Comparison of ENCODE assay signal across 14 mouse cellular contexts in the genomic region with DNA sequence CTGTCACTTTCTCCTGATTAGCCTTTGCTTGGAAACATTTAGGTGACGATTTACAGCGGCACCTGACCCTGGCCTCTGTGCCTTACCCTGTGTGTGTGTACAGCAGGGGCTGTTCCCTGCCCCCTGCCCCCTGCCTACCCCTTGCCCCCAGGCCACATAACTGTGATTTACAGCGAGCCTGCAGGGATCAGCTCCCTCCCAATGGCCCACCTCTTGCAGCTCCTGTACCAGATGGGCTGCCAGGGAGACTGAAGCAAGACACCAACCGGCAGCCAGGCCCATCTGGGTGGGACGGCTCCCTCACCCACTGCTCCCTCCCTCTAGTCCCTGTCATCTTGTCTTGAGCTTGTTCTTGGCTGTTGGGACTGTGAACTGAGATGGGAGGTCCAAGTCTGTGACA. TPM values are rescaled to one million over a fixed set of nuclear protein-coding genes. Genes with fewer than 3 reads are reported as not detected.
DNase-seq lines count a peak whose midpoint lies in the region; ATAC-seq and TF ChIP-seq lines count a peak whose summit lies in the region.
"Had no signal": no experiment of that assay in that cellular context is flagged by ENCODE, and none has a peak within 500 bp of the region (broad histone marks: within the 10 kb centered on the region; RNA-seq: fewer than 3 reads in every experiment).

No protein-coding gene starts in this region.

- ATAC-seq in neural tube, embryonic 12.5 days (ENCODE audit: low FRiP score, low read depth): peak; percentile 56
- ATAC-seq in forebrain, embryonic 16.5 days: peak; percentile 75
- no peak for ATAC-seq in midbrain, embryonic 11.5 days (ENCODE audit: low FRiP score)

- H3K9ac ChIP-seq in neural tube, embryonic 12.5 days: no peak overlapping the region
- no peak overlapping the region for H3K9ac ChIP-seq in forebrain, embryonic 16.5 days (replicated peaks; ENCODE audit: low read depth, low read length)
- no peak overlapping the region for H3K9ac ChIP-seq in midbrain, embryonic 11.5 days (ENCODE audit: low read length)
- H3K9ac ChIP-seq: heart, embryonic 13.5 days; liver, embryonic 15.5 days had no signal

- H3K27me3 ChIP-seq in neural tube, embryonic 12.5 days (replicated peaks): no peaks in the 10 kb centered on the region
- H3K27me3 ChIP-seq in forebrain, embryonic 16.5 days (replicated peaks; ENCODE audit: control insufficient read depth, insufficient read depth, low read length): no peaks in the 10 kb centered on the region
- H3K27me3 ChIP-seq in midbrain, embryonic 11.5 days (ENCODE audit: control insufficient read depth, insufficient read depth, low read length): no peaks in the 10 kb centered on the region

- no peaks in the 10 kb centered on the region for H3K9me3 ChIP-seq in neural tube, embryonic 12.5 days
- no peaks in the 10 kb centered on the region for H3K9me3 ChIP-seq in forebrain, embryonic 16.5 days (ENCODE audit: control insufficient read depth, low read length)
- no peaks in the 10 kb centered on the region for H3K9me3 ChIP-seq in midbrain, embryonic 11.5 days (ENCODE audit: control insufficient read depth, low read length)
- H3K9me3 ChIP-seq: heart, embryonic 13.5 days; liver, embryonic 15.5 days had no signal

- H3K4me1 ChIP-seq in neural tube, embryonic 12.5 days: peaks cover 44% of the 10 kb centered on the region
- peaks cover 25% of the 10 kb centered on the region for H3K4me1 ChIP-seq in forebrain, embryonic 16.5 days (replicated peaks; ENCODE audit: control insufficient read depth, insufficient read depth, low read length)
- H3K4me1 ChIP-seq in midbrain, embryonic 11.5 days (ENCODE audit: control insufficient read depth, insufficient read depth, low read length): peaks cover 25% of the 10 kb centered on the region
- H3K4me1 ChIP-seq: heart, embryonic 13.5 days; liver, embryonic 15.5 days had no signal

- H3K27ac ChIP-seq in neural tube, embryonic 12.5 days: peak overlapping the region; percentile 62
- peak overlapping the region; percentile 38; the same call in 1 of the 2 replicates for H3K27ac ChIP-seq in forebrain, embryonic 16.5 days (ENCODE audit: low read length)
- peak overlapping the region; percentile 63 for H3K27ac ChIP-seq in midbrain, embryonic 11.5 days (ENCODE audit: low read depth, low read length)
- no peak overlapping the region for H3K27ac ChIP-seq in gastrocnemius, adult 2 months
- H3K27ac ChIP-seq: heart, embryonic 13.5 days; liver, embryonic 15.5 days had no signal

- DNase-seq in neural tube, embryonic 10.5 days (ENCODE audit: extremely low spot score, low spot score): no peak
- no peak for DNase-seq in midbrain, embryonic 11.5 days (ENCODE audit: low spot score, missing footprints)
- no peak for DNase-seq in gastrocnemius, adult 2 months
- DNase-seq in right cerebral cortex, postnatal 4 days: no peak
- DNase-seq in liver: no peak
- DNase-seq: cerebellum, postnatal 25 days; lung, postnatal 36 days; right cerebral cortex, postnatal 25 days had no signal

- 18% methylated on average over 5 of the region's 5 CpGs for WGBS in neural tube, embryonic 12.5 days
- WGBS in forebrain, embryonic 16.5 days: 36% methylated on average over 5 of the region's 5 CpGs
- 60% methylated on average over 5 of the region's 5 CpGs for WGBS in midbrain, embryonic 11.5 days

- H3K4me3 ChIP-seq in neural tube, embryonic 12.5 days: no peak overlapping the region
- H3K4me3 ChIP-seq in forebrain, embryonic 16.5 days (replicated peaks; ENCODE audit: low read length): no peak overlapping the region
- no peak overlapping the region for H3K4me3 ChIP-seq in midbrain, embryonic 11.5 days (ENCODE audit: low read depth, low read length)
- H3K4me3 ChIP-seq in gastrocnemius, adult 2 months: no peak overlapping the region
- H3K4me3 ChIP-seq: heart, embryonic 13.5 days; liver, embryonic 15.5 days had no signal

- no peaks in the 10 kb centered on the region for H3K36me3 ChIP-seq in neural tube, embryonic 12.5 days
- no peaks in the 10 kb centered on the region for H3K36me3 ChIP-seq in forebrain, embryonic 16.5 days (ENCODE audit: control insufficient read depth, insufficient read depth)
- no peaks in the 10 kb centered on the region for H3K36me3 ChIP-seq in midbrain, embryonic 11.5 days (ENCODE audit: control insufficient read depth, insufficient read depth, low read length)
- H3K36me3 ChIP-seq: heart, embryonic 13.5 days; liver, embryonic 15.5 days had no signal

- intact Hi-C loops in gastrocnemius, adult 2 months (cut with DNase I): no loop called here

- H3K4me2 ChIP-seq in neural tube, embryonic 12.5 days (replicated peaks): no peak overlapping the region
- no peak overlapping the region for H3K4me2 ChIP-seq in forebrain, embryonic 16.5 days (ENCODE audit: low read length)
- H3K4me2 ChIP-seq in midbrain, embryonic 11.5 days: no peak overlapping the region
- H3K4me2 ChIP-seq: heart, embryonic 13.5 days; liver, embryonic 15.5 days had no signal

- no peak for TF ChIP-seq CTCF in gastrocnemius, adult 2 months (IDR thresholded peaks at IDR 0.05)

RNA-seq across cellular contexts. Expression of a gene that starts 43.1 kb away (rescaled TPM):
- polyA plus RNA-seq in neural tube, embryonic 12.5 days (2016; fragmentation: Nextera tagmentation; extraction: Ambion mirVana): 68.4 and 70.3 TPM in 2 replicates
- 2.7 and 3.0 TPM in 2 replicates for polyA plus RNA-seq in forebrain, embryonic 16.5 days (2015; fragmentation: Nextera tagmentation; extraction: Ambion mirVana)
- 32.8 and 37.6 TPM in 2 replicates for polyA plus RNA-seq in midbrain, embryonic 11.5 days (2014; fragmentation: Nextera tagmentation; extraction: Ambion mirVana)
- not detected for total RNA-seq in gastrocnemius, adult 2 months (2021)
- total RNA-seq: gastrocnemius, adult 8-10 months; left cerebral cortex, postnatal 36 days had no signal
- polyA plus RNA-seq: heart, embryonic 13.5 days had no signal

RNA-seq across cellular contexts. Expression of a gene that starts 55.2 kb away (rescaled TPM):
- polyA plus RNA-seq in neural tube, embryonic 12.5 days (2016; fragmentation: Nextera tagmentation; extraction: Ambion mirVana): 53.3 and 56.7 TPM in 2 replicates
- 56.9 and 58.5 TPM in 2 replicates for polyA plus RNA-seq in forebrain, embryonic 16.5 days (2015; fragmentation: Nextera tagmentation; extraction: Ambion mirVana)
- polyA plus RNA-seq in midbrain, embryonic 11.5 days (2014; fragmentation: Nextera tagmentation; extraction: Ambion mirVana): 54.8 and 63.8 TPM in 2 replicates
- 10 to 100 TPM; 13.1 to 13.2 TPM for total RNA-seq in gastrocnemius, adult 2 months (2021)
